Mouse (Mus musculus): ENCODE measurements around the gene Rnf181.
A peak's percentile ranks its signal among the peaks of the same experiment; 100 is the strongest.

Rnf181 gene

GRCm38 (mm10) chr6:72329019-72329418 lies 37.7 kb downstream of the Rnf181 start:
- DNase-seq (ENCODE audit: low read depth, low spot score), result no peak

GRCm38 (mm10) chr6:72326274-72326673 lies 40.5 kb downstream of the Rnf181 start:
- DNase-seq (ENCODE audit: low read depth, low spot score), result peak; percentile 73

GRCm38 (mm10) chr6:72323786-72324508 lies 42.8 kb downstream of the Rnf181 start:
- DNase-seq (ENCODE audit: low read depth, low spot score), result no peak

DNA sequence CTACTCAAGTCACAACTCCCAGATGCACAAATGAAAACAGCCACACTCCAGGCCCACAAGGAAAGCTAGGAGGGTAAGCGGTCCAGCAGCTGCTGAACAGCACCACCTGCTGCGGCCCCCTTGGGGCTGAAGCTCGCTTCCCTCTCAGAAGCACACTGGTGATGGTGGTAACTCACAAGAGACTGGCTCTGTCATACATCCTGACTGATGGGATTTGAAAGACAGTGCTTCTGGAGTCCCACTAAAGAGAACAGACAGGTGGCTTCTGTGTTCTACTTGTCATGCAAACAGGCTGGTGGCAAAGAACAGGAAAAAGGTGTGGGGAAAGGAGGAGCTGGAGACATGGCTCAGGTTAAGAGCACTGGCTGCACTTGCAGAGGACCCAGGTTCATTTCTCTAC lies 43.8 kb downstream of the Rnf181 start:
- DNase-seq (ENCODE audit: low read depth, low spot score), result no peak

DNA sequence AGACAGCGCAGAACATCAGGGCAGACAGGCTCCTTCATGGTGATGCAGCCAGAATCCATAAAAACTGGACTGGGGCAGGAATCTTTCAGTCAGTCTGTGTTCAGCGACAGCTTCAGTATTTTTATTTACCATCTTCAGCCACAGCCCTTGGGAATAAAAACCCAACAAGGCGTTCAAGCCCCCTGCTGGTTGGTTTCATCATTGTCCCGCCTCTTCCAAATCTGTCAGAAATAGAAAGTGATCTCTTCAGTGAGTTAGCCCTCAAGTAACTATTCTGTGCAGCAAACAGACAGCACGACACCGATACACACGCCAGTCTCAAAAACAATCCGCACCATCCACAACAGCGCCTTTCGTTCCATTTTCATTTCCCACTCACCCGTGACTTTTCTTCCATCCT lies 47.7 kb downstream of the Rnf181 start:
- peak; percentile 63 for DNase-seq (ENCODE audit: low read depth, low spot score)

- DNase-seq (ENCODE audit: low read depth, low spot score), result peak; percentile 17
These were observed 48.3 kb downstream of the Rnf181 start for GRCm38 (mm10) chr6:72318440-72318839.

DNA sequence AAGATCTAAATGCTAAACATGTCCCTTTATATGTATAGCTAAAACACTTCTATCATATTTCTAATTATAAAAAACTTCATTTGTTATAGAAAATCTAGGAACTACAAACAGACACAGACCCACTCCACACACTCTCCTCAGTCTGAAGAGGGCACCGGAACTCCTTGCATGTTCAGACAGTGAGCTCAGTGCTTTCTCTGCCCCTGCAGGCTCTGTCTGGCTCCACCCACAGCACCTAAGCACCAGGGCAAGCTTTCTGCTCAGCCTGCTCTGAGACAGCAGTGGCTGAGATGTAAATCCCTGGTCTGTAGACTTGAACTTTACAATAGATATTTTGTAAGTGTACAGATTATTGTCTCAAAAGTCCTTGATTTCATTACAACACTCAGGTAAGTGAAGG lies 50.7 kb downstream of the Rnf181 start:
- DNase-seq (ENCODE audit: low read depth, low spot score), result no peak

GRCm38 (mm10) chr6:72315384-72315783 lies 51.4 kb downstream of the Rnf181 start:
- no peak for DNase-seq (ENCODE audit: low read depth, low spot score)

- no peak for DNase-seq (ENCODE audit: low read depth, low spot score)
These were observed 53.5 kb downstream of the Rnf181 start for GRCm38 (mm10) chr6:72313124-72313867.

- DNase-seq (ENCODE audit: low read depth, low spot score), result no peak
These were observed 54.6 kb downstream of the Rnf181 start for GRCm38 (mm10) chr6:72312198-72312597.

All from brain, adult 2 months (tissue).